Mouse (Mus musculus): Measurements from ENCODE around the gene Mmd2.

DNA sequence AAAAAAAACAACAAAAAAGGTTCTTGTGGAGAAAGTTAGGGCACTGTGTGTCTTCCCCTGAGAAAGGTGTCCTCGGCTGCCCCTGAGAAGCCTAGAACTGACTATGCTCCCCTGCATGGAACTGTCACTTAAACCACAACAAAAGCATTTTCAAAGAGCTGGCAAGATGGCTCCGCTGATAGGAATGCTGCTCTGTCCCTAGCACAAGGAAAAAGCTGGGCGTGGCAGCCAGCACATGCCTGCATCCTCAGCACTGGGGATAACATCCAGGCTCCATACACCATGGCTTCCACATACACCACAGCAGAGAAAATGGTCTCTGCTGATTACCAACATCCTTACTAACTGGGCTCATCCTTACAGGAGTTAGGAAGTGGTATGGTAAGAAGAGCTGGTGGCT is 61.5 kb downstream of the Mmd2 start:
- no peak for TF ChIP-seq POLR2A (IDR thresholded peaks at IDR 0.05; ENCODE audit: insufficient read length, low read depth)
- TF ChIP-seq USF1 (IDR thresholded peaks at IDR 0.05; ENCODE audit: low read depth) = no peak
- no peak for TF ChIP-seq TCF3 (IDR thresholded peaks at IDR 0.05; ENCODE audit: insufficient read length, low read depth)
